Mouse (Mus musculus): ENCODE measurements at regions not wholly inside any gene's neighbourhood (a gene's known extent, or its start where the extent isn't known, plus 50 kb on each side); places are given as distances from the start of the nearest gene placed in this dataset.

DNA sequence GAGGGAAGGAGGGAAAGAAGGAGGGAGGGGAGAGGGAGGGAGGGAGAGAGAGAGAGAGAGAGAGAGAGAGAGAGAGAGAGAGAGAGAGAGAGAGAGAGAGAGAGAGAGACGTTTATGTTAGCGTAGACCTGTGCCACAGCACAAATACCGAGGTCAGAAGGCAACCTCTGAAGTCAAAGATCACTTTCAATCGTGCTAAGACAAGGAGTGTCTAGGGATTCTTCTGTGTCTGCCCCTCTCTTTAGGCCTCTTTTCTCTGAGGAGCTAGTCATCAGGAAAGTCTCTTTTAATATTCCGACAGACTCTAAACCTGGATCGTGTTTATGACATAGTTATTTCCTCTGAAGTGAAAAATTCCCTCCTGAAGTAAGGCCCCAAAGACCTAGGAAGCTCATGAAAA, 310.8 kb downstream of the Zfp619 start:
- no peaks in the 10 kb centered on the region for H3K36me3 ChIP-seq (replicated peaks; ENCODE audit: control insufficient read depth, insufficient read depth, low read depth)
- H3K4me3 ChIP-seq (ENCODE audit: insufficient read depth in 1 of 2, low read depth in 2 of 2, low read length in 2 of 2), result no peak overlapping the region
- TF ChIP-seq CTCF (IDR thresholded peaks at IDR 0.05; ENCODE audit: low read depth) (no peak), EP300 (IDR thresholded peaks at IDR 0.05; ENCODE audit: low read depth) (no peak)
- H3K27ac ChIP-seq, result no peak overlapping the region
- no peak overlapping the region for H3K4me2 ChIP-seq (ENCODE audit: low read depth)
- WGBS (ENCODE audit: insufficient replicate concordance), result 54% methylated on average over 6 of the region's 6 CpGs
- H3K4me1 ChIP-seq (replicated peaks; ENCODE audit: control insufficient read depth in 2 of 2, insufficient read depth in 2 of 2, low read length in 1 of 2), result no peaks in the 10 kb centered on the region
- no peak overlapping the region for H3K9ac ChIP-seq (replicated peaks)
- H3K27me3 ChIP-seq (ENCODE audit: control insufficient read depth, insufficient read depth, low read length), result no peaks in the 10 kb centered on the region
- ATAC-seq (ENCODE audit: insufficient read depth) (no peak), DNase-seq (ENCODE audit: low read depth in 3 of 3, low spot score in 3 of 3) (no peak)
- no peaks in the 10 kb centered on the region for H3K9me3 ChIP-seq (ENCODE audit: control insufficient read depth, low read length)

DNA sequence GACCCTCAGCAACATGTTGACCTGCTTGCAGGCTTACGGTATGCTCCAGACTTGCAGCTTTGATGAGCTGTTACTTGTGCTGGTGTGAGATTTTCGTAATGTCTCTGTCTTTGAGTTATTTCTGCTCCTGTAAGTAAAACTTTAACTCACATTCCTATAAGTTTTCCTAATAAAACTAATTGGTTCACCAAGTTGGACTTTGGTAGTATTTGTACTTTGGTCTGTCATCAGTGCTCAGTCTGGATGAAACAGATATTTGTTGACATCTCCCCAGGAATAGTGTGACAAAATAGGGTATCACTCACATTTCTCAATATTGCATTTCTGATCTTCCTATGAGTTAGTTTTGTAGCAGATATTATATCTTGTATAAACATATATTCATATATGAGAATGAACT, 313.3 kb downstream of the Zfp619 start:
- H3K4me3 ChIP-seq (ENCODE audit: insufficient read depth in 1 of 2, low read depth in 2 of 2, low read length in 2 of 2), result no peak overlapping the region
- no peaks in the 10 kb centered on the region for H3K27me3 ChIP-seq (ENCODE audit: control insufficient read depth, insufficient read depth, low read length)
- 55% methylated on average over 2 of the region's 2 CpGs for WGBS (ENCODE audit: insufficient replicate concordance)
- ATAC-seq (ENCODE audit: insufficient read depth), result no peak
- no peak for DNase-seq (ENCODE audit: low read depth in 3 of 3, low spot score in 3 of 3)
- no peak overlapping the region for H3K27ac ChIP-seq
- no peak overlapping the region for H3K4me2 ChIP-seq (ENCODE audit: low read depth)
- no peaks in the 10 kb centered on the region for H3K36me3 ChIP-seq (replicated peaks; ENCODE audit: control insufficient read depth, insufficient read depth, low read depth)
- H3K4me1 ChIP-seq (replicated peaks; ENCODE audit: control insufficient read depth in 2 of 2, insufficient read depth in 2 of 2, low read length in 1 of 2), result no peaks in the 10 kb centered on the region
- no peaks in the 10 kb centered on the region for H3K9me3 ChIP-seq (ENCODE audit: control insufficient read depth, low read length)
- TF ChIP-seq EP300 (IDR thresholded peaks at IDR 0.05; ENCODE audit: low read depth) (no peak), CTCF (IDR thresholded peaks at IDR 0.05; ENCODE audit: low read depth) (no peak)
- H3K9ac ChIP-seq (replicated peaks), result no peak overlapping the region

DNA sequence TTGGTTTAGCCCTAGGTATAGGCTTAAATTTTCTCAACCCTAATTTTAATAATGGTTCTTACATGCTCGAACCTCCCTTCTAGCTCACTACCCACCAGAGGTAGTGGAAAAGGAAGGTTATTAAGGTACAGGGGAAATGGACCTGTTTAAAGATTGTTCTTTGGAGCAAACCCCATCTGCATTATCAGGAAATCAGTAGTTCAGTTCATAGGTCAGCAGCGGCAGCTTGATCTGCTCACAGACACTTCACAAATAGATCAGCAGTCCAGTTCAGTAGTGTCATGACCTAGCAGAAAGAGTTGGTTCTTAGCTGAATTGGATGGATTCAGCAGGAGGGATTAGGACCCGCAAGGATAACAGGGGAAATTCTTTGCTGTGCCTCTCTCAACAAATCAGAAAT, 324.4 kb downstream of the Zfp619 start:
- Histone ChIP-seq H3K4me3 (ENCODE audit: insufficient read depth in 1 of 2, low read depth in 2 of 2, low read length in 2 of 2) (no peak overlapping the region), H3K9ac (replicated peaks) (no peak overlapping the region), H3K27ac (no peak overlapping the region), H3K27me3 (ENCODE audit: control insufficient read depth, insufficient read depth, low read length) (no peaks in the 10 kb centered on the region), H3K4me2 (ENCODE audit: low read depth) (no peak overlapping the region), H3K4me1 (replicated peaks; ENCODE audit: control insufficient read depth in 2 of 2, insufficient read depth in 2 of 2, low read length in 1 of 2) (no peaks in the 10 kb centered on the region), H3K36me3 (replicated peaks; ENCODE audit: control insufficient read depth, insufficient read depth, low read depth) (no peaks in the 10 kb centered on the region), H3K9me3 (ENCODE audit: control insufficient read depth, low read length) (no peaks in the 10 kb centered on the region)
- ATAC-seq (ENCODE audit: insufficient read depth) (no peak), DNase-seq (ENCODE audit: low read depth in 3 of 3, low spot score in 3 of 3) (no peak)
- TF ChIP-seq CTCF (IDR thresholded peaks at IDR 0.05; ENCODE audit: low read depth) (no peak), EP300 (IDR thresholded peaks at IDR 0.05; ENCODE audit: low read depth) (no peak)
- WGBS (ENCODE audit: insufficient replicate concordance), result 58% methylated on average over 3 of the region's 3 CpGs

DNA sequence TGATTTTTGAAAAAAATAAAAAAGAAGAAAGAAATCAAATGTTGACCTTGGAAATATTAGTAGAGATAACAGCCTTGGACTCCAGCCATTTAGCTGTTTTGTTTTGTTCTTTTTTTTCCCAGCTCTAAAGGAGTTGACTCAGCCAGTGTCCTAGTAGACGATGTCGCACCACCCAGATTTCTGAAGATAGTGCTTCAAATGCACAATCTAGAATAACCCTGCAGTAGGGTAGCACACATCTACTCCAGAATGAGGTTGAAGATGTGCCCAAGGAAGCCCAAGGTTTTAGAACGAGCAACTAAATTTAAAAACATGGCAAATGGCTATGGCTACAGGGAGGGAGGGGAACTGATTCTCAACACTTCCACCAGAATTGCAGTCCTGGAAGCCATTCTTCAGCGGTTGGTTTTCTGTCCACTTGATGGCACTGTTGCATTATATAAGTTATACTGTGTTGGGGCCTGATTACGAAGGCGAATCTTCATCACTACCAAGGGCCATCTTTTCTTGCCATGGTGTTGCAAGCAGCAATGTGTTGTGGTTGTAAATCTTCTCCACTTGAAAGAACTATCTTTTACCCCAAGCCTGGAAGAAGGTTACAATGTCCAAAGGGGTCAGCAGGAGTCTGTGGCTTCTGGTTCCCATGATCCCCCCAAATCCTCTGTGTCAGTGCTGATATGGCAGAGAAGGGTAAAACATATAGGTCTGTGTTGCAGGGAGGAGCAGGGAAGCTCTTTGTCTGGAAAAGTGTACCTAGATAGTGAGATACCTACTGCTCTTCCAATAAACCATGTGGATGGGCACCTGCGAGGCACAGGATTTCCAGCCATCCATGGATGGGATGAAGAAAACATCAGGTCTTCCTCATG, 330.6 kb downstream of the Zfp619 start:
- Histone ChIP-seq H3K9ac (replicated peaks) (no peak overlapping the region), H3K27me3 (ENCODE audit: control insufficient read depth, insufficient read depth, low read length) (no peaks in the 10 kb centered on the region), H3K4me1 (replicated peaks; ENCODE audit: control insufficient read depth in 2 of 2, insufficient read depth in 2 of 2, low read length in 1 of 2) (no peaks in the 10 kb centered on the region), H3K9me3 (ENCODE audit: control insufficient read depth, low read length) (no peaks in the 10 kb centered on the region), H3K4me2 (ENCODE audit: low read depth) (no peak overlapping the region), H3K36me3 (replicated peaks; ENCODE audit: control insufficient read depth, insufficient read depth, low read depth) (no peaks in the 10 kb centered on the region), H3K4me3 (ENCODE audit: insufficient read depth in 1 of 2, low read depth in 2 of 2, low read length in 2 of 2) (no peak overlapping the region), H3K27ac (no peak overlapping the region)
- TF ChIP-seq CTCF (IDR thresholded peaks at IDR 0.05; ENCODE audit: low read depth), result peak; percentile 25; the same call in 1 of the 2 replicates
- TF ChIP-seq EP300 (IDR thresholded peaks at IDR 0.05; ENCODE audit: low read depth), result no peak
- DNase-seq (ENCODE audit: low read depth in 3 of 3, low spot score in 3 of 3) (no peak), ATAC-seq (ENCODE audit: insufficient read depth) (no peak)
- 33% methylated on average over 7 of the region's 7 CpGs for WGBS (ENCODE audit: insufficient replicate concordance)

DNA sequence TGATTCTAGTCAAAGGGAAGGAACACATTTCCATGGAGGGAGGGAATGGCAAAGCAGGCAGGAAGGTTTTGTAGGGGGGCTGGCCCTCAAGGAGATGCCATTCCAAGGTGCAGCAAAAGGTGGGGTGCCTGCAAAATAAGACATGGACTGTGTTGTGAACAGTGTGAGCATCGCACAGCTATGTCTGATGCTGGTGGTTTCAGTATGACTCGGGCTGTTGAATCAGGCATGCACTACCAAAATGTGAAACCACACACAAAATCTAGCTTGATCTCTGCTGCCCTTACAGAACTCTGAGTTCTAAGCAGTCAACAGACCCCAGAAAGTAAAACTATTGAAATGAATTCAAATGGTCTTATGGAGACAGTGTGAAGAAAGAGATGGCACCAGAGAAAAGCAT, 339.7 kb downstream of the Zfp619 start:
- Histone ChIP-seq H3K27me3 (ENCODE audit: control insufficient read depth, insufficient read depth, low read length) (no peaks in the 10 kb centered on the region), H3K9me3 (ENCODE audit: control insufficient read depth, low read length) (no peaks in the 10 kb centered on the region), H3K36me3 (replicated peaks; ENCODE audit: control insufficient read depth, insufficient read depth, low read depth) (no peaks in the 10 kb centered on the region), H3K4me3 (ENCODE audit: insufficient read depth in 1 of 2, low read depth in 2 of 2, low read length in 2 of 2) (no peak overlapping the region), H3K27ac (no peak overlapping the region), H3K4me1 (replicated peaks; ENCODE audit: control insufficient read depth in 2 of 2, insufficient read depth in 2 of 2, low read length in 1 of 2) (no peaks in the 10 kb centered on the region), H3K9ac (replicated peaks) (no peak overlapping the region), H3K4me2 (ENCODE audit: low read depth) (no peak overlapping the region)
- no peak for ATAC-seq (ENCODE audit: insufficient read depth)
- 73% methylated on average over 2 of the region's 2 CpGs for WGBS (ENCODE audit: insufficient replicate concordance)
- DNase-seq (ENCODE audit: low read depth in 3 of 3, low spot score in 3 of 3), result no peak
- TF ChIP-seq CTCF (IDR thresholded peaks at IDR 0.05; ENCODE audit: low read depth) (no peak), EP300 (IDR thresholded peaks at IDR 0.05; ENCODE audit: low read depth) (no peak)
